Mouse (Mus musculus) testis, adult 2 months (tissue): ENCODE data around the gene Ddx25.

ENCODE experiments used
- CTCF ChIP-seq: fragments of 200-500 bp; IDR thresholded peaks from 2 replicates; pipeline ENCODE4 v1.5.1; 2012; ENCODE audit warnings: low read depth, mild to moderate bottlenecking, inconsistent platforms, low read length, moderate library complexity; ENCODE audit not compliant: control insufficient read depth, insufficient read depth, insufficient replicate concordance
- POLR2A ChIP-seq: fragments of 200-500 bp; IDR thresholded peaks from 2 replicates; pipeline ENCODE4 v1.6.1; 2012; ENCODE audit warnings: low read depth, mild to moderate bottlenecking, inconsistent platforms, low read length, moderate library complexity; ENCODE audit not compliant: control insufficient read depth

DNA sequence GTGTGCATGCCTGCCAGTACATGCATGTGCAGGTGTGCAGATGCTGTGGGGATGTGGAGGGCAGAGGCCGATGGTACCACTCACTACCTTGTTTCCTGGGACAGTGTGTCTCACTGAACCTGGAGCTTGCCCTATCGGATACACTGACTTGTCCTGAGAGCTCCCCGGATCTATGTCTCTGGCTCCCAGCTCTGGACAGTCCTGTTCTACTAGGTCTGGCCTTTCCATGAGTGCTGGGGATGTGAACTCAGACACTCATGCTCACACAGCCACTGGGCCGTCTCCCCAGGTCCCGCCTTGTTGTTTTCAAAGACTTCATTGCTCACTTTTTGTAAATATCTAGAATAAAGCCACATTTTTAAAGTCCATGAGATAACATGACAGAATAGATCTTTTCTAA lies 17.3 kb downstream of the Ddx25 start:
- TF ChIP-seq CTCF (no peak), POLR2A (no peak)
